Mouse (Mus musculus): ENCODE data around the gene Patl2.

Gene Patl2

DNA sequence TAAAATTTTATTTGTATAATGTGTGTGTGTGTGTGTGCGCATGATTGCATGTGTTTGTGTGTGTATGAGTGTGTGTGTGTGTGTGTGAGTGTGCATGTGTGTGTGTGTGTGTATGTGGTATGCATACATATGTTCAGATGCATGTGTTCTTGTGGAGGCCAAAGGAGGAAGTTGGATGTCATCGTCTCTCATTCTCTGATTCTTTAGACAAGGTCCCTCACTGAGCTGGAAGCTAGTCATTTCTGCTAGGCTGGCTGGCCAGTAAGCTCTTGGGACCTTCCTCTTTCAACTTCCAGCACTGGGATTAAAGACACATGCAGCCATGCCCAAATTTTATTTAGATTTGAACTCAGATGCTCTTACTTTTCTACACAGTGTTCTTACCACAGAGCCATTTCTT is 53.9 kb downstream of the Patl2 start:
- CTCF ChIA-PET: no interaction called here
- POLR2A ChIA-PET: interaction anchor here in 3 of 4 experiments (0.7 to 14.0 kb wide), 9 partner anchors 9 to 327 kb away, joined by 3 to 137 read pairs (median 3); partner anchors contain the start of genes Spg11 (in 3 of the 3) and B2m (in 2 of the 3)

DNA sequence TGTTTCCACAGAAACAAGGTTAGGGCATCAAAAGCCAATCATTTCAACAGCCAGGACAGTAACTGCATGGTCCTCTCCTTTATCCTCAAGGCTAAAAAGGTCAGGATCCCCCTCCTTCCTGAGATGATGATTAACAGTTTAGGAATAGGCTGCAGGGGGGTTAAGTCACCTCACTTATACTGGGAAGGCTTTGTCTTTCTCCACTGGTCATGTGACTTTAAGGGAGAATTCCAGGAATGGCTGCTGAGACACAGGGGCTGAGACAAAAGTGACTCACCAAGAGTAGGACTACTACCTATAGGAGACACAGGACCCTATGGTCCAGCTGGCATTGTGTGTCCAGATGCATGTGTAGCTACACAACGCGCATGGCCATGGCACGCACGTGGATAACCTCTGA is 58.4 kb downstream of the Patl2 start:
- ChIA-PET POLR2A (interaction anchor here in 2 of 4 experiments (0.8 to 14.0 kb wide), 11 partner anchors 9 to 238 kb away, joined by 3 to 137 read pairs (median 3); partner anchors contain the start of genes B2m (in 2 of the 2) and Spg11 (in 2 of the 2)), CTCF (no interaction called here)

DNA sequence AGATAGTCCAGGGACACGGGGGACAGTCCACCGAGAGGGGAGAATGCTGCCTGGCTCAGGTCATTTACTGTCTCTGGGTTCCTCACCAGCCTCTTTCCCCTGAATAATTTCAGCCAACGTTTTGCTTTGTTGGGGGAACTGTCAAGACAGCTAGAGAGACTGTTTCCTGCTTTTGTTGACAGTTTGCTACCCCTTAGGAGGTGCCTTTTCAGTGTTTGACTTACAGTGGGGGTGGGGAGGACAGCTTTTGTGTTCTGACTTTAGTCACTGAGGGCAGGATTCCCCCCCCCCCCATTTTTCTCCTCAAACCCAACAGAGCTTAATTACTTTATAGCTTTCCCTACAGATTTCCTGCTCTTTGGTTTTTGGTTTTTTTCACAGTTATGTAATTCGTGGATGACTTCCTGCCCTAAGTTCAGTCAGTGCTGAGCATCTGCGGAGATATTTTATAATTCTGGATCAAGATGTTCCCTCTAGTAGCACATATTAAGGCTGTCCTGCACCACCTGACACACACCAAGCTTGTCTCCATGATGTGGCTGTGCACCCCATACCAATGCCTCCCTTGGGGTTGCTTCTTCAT is 59.1 kb downstream of the Patl2 start:
- POLR2A ChIA-PET: interaction anchor here (0.5 to 14.0 kb wide), 33 partner anchors 8 to 678 kb away, joined by 3 to 137 read pairs (median 6); partner anchors contain the start of genes B2m (in 3 of the 4), Spg11 (in 3 of the 4), Serf2 (in 2 of the 4) and Casc4 (in 1 of the 4)
- CTCF ChIA-PET: no interaction called here

DNA sequence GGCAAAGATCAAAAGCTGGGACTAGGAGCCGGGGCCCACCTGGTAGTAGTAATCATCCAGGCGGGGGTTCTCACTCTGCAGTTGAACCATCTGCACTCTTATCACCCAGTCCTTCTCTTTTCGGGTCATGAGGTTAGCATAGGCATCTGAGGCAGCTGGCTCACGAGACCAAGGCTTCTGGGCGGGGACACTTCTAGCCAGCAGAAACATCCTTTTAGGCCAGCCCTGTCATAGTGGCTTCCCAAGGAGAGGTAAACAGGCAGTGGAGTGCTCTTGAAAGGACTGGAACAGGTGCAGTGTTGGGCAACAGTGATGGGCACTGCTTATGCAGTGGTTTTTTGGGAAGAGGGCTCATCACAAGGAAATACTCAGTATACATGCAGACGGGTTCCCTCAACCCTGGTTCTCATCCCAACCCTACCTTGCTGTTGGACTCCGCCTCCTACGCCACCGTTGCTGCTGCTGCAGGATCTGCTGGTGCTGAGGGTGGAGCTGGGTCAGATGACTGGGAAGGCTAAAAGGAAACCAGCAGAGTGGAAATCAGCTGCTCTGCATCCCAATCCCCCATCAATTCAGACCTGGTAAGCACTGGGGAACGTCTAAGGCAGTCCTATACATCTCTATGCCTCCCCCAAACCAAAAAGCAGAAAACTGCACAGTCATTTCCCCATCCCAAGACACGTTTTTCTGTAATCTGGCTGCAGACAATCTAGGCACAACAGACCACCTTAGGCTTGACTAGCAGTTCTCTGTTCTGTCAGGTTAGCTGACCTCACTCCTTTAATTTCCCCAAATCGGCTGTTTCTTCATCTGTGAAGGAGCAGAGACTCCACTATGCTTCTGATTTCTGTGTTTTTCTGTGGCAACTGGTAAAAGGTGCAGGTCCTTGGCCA is 60.1 kb downstream of the Patl2 start:
- CTCF ChIA-PET: interaction anchor here in 1 of 4 experiments (0.5 to 0.6 kb wide), 2 partner anchors 186 to 227 kb away, joined by 3 read pairs; no protein-coding TSS in a partner anchor
- POLR2A ChIA-PET: interaction anchor here in 3 of 4 experiments (0.5 to 14.0 kb wide), 60 partner anchors 7 to 677 kb away, joined by 3 to 137 read pairs (median 5); partner anchors contain the start of genes B2m (in 3 of the 3), Spg11 (in 3 of the 3), Trim69 (in 2 of the 3) and Casc4 (in 1 of the 3)

DNA sequence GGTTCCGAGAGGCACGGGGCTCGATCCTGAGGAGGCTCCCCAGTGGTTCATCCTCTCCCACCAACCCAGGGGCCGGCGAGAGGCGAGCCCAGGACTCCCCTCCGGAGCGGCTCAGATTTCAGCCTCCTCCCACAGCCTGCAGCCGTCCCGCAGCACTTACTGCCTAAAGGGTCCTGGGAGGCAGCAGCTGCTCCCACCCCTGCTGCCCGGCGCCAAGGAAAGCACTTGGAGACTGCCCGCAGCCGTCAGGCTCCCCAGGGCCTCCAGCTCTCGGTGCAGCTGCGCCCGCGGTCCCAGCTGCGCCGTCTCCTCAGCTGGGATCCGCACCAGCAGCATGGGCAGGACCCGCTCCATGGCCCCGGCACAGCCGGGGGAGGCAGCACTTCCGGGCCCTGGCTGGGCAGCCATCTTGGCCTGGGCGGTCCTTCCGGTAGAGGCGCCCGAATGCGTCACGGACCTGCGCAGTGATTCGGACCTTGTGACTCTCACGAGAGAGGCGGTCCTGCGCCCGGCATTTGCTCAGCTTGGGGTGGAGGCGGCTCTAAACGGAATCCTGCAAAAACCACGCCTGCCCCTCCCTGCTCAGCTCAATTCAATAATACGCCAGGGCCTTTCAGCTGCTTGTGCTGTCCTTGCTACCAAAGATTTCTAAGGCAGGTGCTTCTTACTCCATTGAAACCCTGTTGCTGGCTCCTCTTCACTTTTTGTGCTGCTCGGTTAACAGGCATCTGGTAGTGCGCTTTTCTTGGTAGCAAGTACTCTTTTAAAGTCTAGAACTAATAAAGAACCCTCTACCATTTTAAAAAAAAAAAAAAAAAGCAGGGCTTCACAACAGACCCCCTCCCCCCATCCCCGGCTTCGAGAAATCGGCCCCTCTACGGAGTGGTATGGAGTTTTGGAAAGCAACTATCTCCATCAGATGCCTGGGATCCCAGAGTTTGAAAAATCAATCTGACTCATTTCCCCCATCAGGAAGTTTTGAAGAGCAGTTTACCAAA is 67.7 kb downstream of the Patl2 start, which contains the start of gene Spg11:
TSS of gene Spg11 (minus strand) at position 426 of the 998 bp plus-strand sequence.
- ChIA-PET CTCF (interaction anchor here in 2 of 4 experiments (0.6 to 0.8 kb wide), 4 partner anchors 16 to 470 kb away, joined by 3 read pairs; no protein-coding TSS in a partner anchor), POLR2A (interaction anchor here in 3 of 4 experiments (0.6 to 2.6 kb wide), 97 partner anchors 8 to 978 kb away, joined by 3 to 34 read pairs (median 4); partner anchors contain the start of genes B2m (in 3 of the 3), Patl2 (in 2 of the 3), Shf (in 2 of the 3) and Sord (in 2 of the 3))

DNA sequence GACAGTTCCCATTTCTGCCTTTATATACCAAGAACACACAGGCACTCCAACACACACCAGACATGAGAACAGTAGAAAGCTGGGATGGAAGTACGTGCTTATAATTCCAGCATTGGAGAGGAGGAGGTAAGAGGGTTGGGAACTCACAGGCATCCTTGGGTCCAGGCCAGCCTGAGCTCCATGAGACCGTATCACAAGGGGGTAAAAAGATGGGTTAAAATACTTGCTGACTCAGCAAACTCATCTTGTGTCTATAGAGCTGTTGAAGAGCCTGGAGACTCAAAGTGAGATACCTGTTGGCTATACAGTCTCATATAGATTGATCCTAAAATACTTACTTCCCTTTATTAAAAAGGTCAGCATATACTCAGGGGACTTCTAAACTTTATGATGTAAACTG is 69.1 kb downstream of the Patl2 start:
- POLR2A ChIA-PET: interaction anchor here in 3 of 4 experiments (0.5 to 5.1 kb wide), 7 partner anchors 8 to 30 kb away, joined by 3 to 33 read pairs (median 4); partner anchors contain the start of gene B2m (in 1 of the 3)
- CTCF ChIA-PET: no interaction called here

DNA sequence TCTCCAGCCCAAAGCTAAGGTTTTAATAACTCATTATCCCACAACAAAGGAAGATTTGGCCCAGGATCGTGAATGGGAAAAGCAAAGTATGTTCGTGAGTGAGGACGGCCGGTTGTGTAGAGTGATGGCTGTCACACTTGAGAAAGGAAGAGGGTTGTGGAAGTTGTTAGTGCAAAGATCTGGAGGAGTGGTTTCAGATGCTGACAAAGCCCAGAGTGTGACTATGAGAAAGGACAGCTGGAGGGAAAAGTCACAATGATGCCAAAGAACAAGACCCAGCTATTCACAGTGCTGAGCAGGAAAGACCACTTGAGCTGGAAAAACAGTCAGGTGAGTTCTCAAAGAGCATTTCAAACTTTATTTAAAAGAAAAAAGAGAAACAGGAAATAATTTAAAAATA is 76.3 kb downstream of the Patl2 start:
- POLR2A ChIA-PET: interaction anchor here in 2 of 4 experiments (0.5 to 3.2 kb wide), 10 partner anchors 8 to 246 kb away, joined by 3 to 12 read pairs (median 4); partner anchors contain the start of genes Spg11 (in 2 of the 2) and B2m (in 1 of the 2)
- CTCF ChIA-PET: no interaction called here

DNA sequence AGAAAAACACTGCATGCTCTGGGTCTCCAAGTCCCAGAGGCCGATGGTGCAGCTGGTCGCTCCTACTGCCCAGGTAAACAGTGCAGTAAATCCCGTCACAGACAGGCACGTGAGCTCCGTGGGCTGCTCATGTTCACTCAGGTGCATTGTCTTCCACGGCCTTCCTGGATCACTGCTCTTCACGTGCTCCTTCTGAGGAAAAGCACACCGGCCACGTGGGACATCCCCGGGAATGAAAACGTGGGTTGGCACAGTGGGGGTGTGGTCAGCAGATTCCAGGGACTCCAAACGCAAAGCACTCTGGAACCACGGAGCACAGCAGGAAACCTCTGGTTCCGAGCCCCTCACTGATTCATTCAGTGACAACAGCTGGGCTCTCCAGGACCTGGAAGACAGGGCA is 77.9 kb downstream of the Patl2 start:
- ChIA-PET POLR2A (interaction anchor here in 3 of 4 experiments (0.5 to 3.2 kb wide), 18 partner anchors 9 to 597 kb away, joined by 3 to 20 read pairs (median 4); partner anchors contain the start of genes B2m (in 3 of the 3) and Spg11 (in 2 of the 3)), CTCF (interaction anchor here in 2 of 4 experiments (0.6 to 1.2 kb wide), 3 partner anchors 36 to 54 kb away, joined by 3 to 5 read pairs (median 4); no protein-coding TSS in a partner anchor)

DNA sequence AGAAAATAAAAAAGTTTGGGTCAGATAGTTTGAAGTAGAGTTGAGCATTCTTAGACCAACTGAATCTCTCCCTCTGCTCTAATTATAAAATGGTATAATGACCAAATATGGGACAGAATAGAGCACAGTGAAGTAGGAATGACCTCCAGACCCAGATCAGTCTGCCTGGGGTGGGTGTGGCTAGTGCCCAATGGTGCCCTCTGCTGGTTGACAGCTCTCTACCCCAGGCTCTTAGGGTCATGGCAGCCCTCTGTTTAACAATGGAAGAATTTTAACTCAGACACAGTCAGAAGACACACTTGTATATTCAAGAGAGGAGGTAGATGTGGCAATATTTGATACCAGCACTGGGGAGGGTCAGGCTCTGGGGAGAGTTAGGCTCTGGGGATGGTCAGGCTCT is 83.9 kb downstream of the Patl2 start:
- POLR2A ChIA-PET: interaction anchor here in 3 of 4 experiments (0.7 to 4.0 kb wide), 12 partner anchors 9 to 818 kb away, joined by 3 to 15 read pairs (median 4); partner anchors contain the start of genes Spg11 (in 2 of the 3) and B2m (in 1 of the 3)

DNA sequence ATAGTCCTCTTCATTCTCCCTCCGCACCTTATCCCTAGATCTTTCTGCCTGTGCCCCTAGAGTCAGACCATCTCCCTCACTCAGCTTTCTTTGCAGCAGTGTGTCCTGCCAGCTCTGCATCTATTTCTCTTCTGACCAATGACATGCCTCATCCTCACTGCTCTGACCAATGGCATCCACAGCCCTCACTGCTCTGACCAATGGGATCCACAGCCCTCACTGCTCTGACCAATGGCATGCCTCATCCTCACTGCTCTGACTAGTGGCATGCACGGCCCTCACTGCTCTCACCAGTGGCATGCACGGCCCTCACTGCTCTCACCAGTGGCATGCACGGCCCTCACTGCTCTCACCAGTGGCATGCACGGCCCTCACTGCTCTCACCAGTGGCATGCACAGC is 88.3 kb downstream of the Patl2 start:
- CTCF ChIA-PET: interaction anchor here in 1 of 4 experiments (0.7 kb wide), 1 partner anchor 147 kb away, joined by 3 read pairs; no protein-coding TSS in a partner anchor
- POLR2A ChIA-PET: interaction anchor here in 2 of 4 experiments (0.8 to 2.2 kb wide), 7 partner anchors 10 to 50 kb away, joined by 3 to 11 read pairs (median 3); partner anchors contain the start of genes B2m (in 2 of the 2) and Spg11 (in 1 of the 2)

More for the DNA sequence above, 83.9 kb downstream of the Patl2 start:
- CTCF ChIA-PET: interaction anchor here (0.5 to 1.1 kb wide), 5 partner anchors 16 to 476 kb away, joined by 3 read pairs; no protein-coding TSS in a partner anchor

DNA sequence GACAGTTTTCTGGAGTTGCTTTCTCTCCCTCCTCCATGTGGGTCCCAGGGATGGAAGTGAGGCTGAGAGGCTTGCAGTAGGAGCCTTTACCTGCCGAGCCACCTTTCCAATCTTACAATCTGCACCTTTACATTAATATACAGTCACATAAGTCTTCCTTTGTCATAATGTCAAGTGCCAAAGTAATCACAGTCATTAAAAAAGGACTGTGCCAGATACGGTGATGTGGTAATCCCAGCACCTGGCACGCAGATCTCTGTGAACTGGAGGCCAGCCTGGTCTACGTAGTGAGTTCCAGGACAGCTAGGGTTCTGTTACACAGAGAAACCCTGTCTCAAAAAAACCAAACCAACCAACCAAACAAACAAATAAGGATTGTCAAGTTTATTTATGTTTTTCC is 92.1 kb downstream of the Patl2 start:
- POLR2A ChIA-PET: no interaction called here
- CTCF ChIA-PET: no interaction called here

DNA sequence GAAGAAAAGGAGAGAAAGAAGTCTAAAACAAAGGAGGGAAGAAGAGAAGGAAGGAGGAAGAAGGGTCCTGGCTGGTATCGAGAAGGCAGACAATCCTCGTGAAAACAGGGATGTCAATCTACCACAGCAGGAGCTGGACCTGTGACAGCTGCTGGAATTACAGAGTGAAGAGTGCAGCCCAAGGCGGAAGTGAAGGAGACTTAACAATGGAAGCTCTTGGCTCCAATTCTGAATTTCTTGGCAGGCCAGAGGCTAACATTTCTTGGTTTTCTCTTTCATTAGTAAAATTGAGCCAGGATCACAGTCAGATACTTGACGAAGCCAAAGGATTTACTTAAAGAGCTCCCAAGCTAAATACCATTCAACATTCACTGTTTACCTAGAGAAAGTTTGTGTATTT is 99.5 kb downstream of the Patl2 start:
- ChIA-PET CTCF (interaction anchor here in 1 of 4 experiments (0.8 kb wide), 1 partner anchor 16 kb away, joined by 3 read pairs; no protein-coding TSS in a partner anchor), POLR2A (interaction anchor here in 2 of 4 experiments (0.7 to 2.2 kb wide), 9 partner anchors 8 to 77 kb away, joined by 3 to 10 read pairs (median 3); partner anchors contain the start of genes B2m (in 1 of the 2) and Spg11 (in 1 of the 2))

DNA sequence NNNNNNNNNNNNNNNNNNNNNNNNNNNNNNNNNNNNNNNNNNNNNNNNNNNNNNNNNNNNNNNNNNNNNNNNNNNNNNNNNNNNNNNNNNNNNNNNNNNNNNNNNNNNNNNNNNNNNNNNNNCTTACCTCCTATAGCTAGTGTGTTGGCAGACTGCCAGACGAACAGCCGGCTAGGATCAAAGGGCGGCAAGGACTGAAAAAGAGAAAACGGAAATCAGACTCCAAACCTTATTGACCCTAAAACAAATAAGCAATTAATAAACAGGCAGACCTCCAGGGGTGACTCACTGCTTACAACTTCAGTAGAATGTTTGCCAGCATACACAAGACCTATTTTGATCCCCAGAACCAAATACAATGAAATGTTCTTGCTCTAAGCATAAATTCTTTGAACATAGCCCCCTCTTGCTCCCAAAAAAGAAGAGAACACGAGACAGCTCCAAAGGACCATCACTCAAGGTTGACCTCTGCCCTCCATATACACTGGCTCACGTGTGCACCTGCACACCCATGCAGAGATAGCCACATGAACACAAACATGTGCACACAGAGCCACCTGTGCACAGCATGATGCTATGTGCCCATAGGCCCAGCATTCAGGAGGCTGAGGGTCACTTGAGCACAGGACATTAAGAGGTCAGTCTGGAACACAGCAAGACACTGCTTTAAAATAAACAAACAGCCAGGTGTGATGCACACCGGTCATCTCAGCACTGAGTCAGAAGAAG is 104.1 kb downstream of the Patl2 start:
- POLR2A ChIA-PET: interaction anchor here in 2 of 4 experiments (0.5 to 1.6 kb wide), 6 partner anchors 10 to 383 kb away, joined by 3 to 4 read pairs (median 3); no protein-coding TSS in a partner anchor

More for the DNA sequence above, 104.1 kb downstream of the Patl2 start:
- CTCF ChIA-PET: no interaction called here
